Mouse (Mus musculus) hindbrain, postnatal 0 days (tissue): Measurements from ENCODE around the gene Gsto2. TPM values are rescaled to one million over a fixed set of nuclear protein-coding genes. Genes with fewer than 3 reads are reported as not detected.

ENCODE experiments used
- ATAC-seq: fragments of 200-750 bp; cut with Nextera tagmentation; 2 replicates; pipeline ENCODE4 v1.8.0; 2017; ENCODE audit warnings: mild to moderate bottlenecking, moderate TSS enrichment, moderate library complexity
- DNase-seq: peaks from one replicate; pipeline ENCODE4 v3.0.0-alpha.2; 2015; ENCODE audit warnings: low spot score
- H3K27ac ChIP-seq: fragments of 300-500 bp; sonication (generic); 2 replicates; pipeline ENCODE4 v1.5.1; 2014; ENCODE audit warnings: mild to moderate bottlenecking
- H3K27me3 ChIP-seq: fragments of 300-500 bp; sonication (generic); 2 replicates; pipeline ENCODE4 v1.6.1; 2014; ENCODE audit warnings: low read length, mixed read lengths; ENCODE audit not compliant: insufficient read depth
- H3K36me3 ChIP-seq: fragments of 300-500 bp; sonication (generic); 2 replicates; pipeline ENCODE4 v1.6.1; 2014; ENCODE audit warnings: low read length, mixed read lengths; ENCODE audit not compliant: insufficient read depth
- H3K4me1 ChIP-seq: fragments of 300-500 bp; sonication (generic); 2 replicates; pipeline ENCODE4 v1.6.1; 2014; ENCODE audit warnings: antibody characterized with exemption, low read length, mixed read lengths; ENCODE audit not compliant: insufficient read depth
- H3K4me2 ChIP-seq: fragments of 300-500 bp; sonication (generic); 2 replicates; pipeline ENCODE4 v1.6.1; 2014; ENCODE audit warnings: low read depth, mild to moderate bottlenecking, low read length, moderate library complexity, mixed read lengths
- H3K4me3 ChIP-seq: fragments of 300-500 bp; sonication (generic); 2 replicates; pipeline ENCODE4 v1.5.1; 2014; ENCODE audit warnings: low read length
- H3K9ac ChIP-seq: fragments of 300-500 bp; sonication (generic); replicated peaks from 2 replicates; pipeline ENCODE4 v1.6.1; 2014; ENCODE audit warnings: mild to moderate bottlenecking, low read length, moderate library complexity, mixed read lengths
- H3K9me3 ChIP-seq: fragments of 300-500 bp; sonication (generic); 2 replicates; pipeline ENCODE4 v1.6.1; 2016; ENCODE audit warnings: low read length, mixed read lengths
- CTCF ChIP-seq: IDR thresholded peaks from 2 replicates; pipeline ENCODE4 v1.5.1; 2016; ENCODE audit warnings: antibody characterized with exemption, control low read depth, low read depth
- WGBS: fragments of 180-500 bp; shearing (Covaris S2); extraction: QIAGEN DNeasy Blood & Tissue Kit; methylation state at CpG from one replicate; pipeline ENCODE4 v1.1.7; 2014; 5-methylcytosine and 5-hydroxymethylcytosine counted together
- polyA plus RNA-seq: library from polyadenylated mRNA; unstranded; fragments of >200 nt; fragmentation: Nextera tagmentation; extraction: Ambion mirVana; gene quantifications from 2 replicates; pipeline ENCODE4 v1.2.1, GENCODE M21; 2015
- total RNA-seq: library from RNA; depleted of rRNA; stranded (reverse); fragments of >200 nt; gene quantifications from 2 replicates; pipeline ENCODE4 v1.2.3, GENCODE M21; 2014

Gene Gsto2
- total and polyA plus RNA-seq, 2 experiments from 2014 or later: 0.26 to 0.89 TPM

DNA sequence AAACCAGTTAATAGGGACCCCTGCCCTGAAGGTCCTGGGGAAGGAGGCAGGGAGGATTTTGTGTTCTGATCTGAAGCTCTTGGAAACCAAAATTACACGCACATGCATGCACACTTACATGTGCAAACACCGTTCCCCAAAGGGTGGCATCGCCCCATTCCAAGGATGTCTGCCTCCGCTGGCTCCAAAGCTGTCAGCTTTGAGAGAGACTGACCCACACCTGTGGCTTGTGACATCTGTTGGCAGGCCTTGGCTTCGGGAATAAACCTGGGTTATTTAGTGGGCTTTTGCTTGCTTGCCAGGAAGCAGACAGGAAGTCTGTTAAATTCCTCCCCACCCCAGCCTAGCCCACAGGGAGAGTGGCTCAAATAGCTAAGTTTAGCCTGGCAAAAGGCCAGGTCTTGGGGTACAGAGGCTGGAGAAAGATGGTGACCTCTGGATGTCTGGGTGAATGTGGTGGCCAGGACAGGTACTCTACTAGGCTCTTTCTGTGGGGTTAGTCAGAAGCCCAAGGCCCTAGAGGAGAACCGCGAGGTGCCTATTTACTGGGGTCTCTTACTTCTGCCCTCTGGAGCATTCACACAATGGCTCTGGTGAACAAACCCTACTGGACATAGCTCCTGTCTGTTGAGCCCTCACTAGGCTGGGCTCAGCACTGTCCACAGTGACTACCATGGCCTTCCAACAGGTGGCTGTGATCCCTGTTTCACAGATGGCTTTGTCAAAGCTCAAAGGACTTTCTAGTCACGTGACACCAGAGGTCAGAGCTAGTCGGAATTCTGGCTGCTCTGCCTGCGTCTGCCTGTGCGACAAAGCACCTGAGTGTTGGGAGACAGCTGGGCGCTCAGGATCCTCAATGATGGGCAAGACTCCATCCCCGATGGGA is 37.2 kb downstream of the Gsto2 start:
- Histone ChIP-seq H3K4me2 (no peak overlapping the region), H3K9ac (no peak overlapping the region), H3K27me3 (no peaks in the 10 kb centered on the region), H3K4me1 (peaks cover 7% of the 10 kb centered on the region; the same call in 1 of the 2 replicates), H3K4me3 (no peak overlapping the region), H3K9me3 (no peaks in the 10 kb centered on the region), H3K27ac (no peak overlapping the region), H3K36me3 (no peaks in the 10 kb centered on the region)
- peak; percentile 18 for DNase-seq
- 58% methylated on average over 13 of the region's 13 CpGs for WGBS
- ATAC-seq: no peak
- no peak for TF ChIP-seq CTCF

DNA sequence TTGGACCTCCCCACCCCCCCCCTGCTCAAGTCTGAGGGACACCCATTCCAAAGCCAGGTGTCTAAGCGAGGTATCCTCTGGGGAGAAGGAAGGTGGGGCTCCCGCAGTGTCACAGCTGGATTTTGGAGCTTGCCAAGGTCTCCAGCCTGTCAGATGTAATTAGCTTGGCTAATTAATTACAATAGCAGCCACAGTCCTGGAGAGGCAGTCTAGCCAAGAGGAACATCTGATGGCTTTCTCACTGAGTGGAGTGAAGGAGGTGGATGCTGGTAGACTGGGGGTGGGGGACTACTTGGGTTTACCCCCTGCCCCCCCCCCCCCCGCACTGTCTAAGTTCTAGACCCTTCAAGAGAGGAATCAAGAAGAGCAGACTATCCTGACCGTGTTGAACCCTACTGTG is 38.3 kb downstream of the Gsto2 start:
- H3K4me1 ChIP-seq: peaks cover 7% of the 10 kb centered on the region; the same call in 1 of the 2 replicates
- ATAC-seq (peak; percentile 54; the same call in 1 of the 2 replicates), DNase-seq (peak; percentile 42)
- no peaks in the 10 kb centered on the region for H3K36me3 ChIP-seq
- no peaks in the 10 kb centered on the region for H3K27me3 ChIP-seq
- no peaks in the 10 kb centered on the region for H3K9me3 ChIP-seq
- H3K9ac ChIP-seq: no peak overlapping the region
- H3K4me2 ChIP-seq: no peak overlapping the region
- 63% methylated on average over 4 of the region's 4 CpGs for WGBS
- H3K4me3 ChIP-seq: no peak overlapping the region
- TF ChIP-seq CTCF: no peak; the same call in none of the 2 replicates
- H3K27ac ChIP-seq: no peak overlapping the region

DNA sequence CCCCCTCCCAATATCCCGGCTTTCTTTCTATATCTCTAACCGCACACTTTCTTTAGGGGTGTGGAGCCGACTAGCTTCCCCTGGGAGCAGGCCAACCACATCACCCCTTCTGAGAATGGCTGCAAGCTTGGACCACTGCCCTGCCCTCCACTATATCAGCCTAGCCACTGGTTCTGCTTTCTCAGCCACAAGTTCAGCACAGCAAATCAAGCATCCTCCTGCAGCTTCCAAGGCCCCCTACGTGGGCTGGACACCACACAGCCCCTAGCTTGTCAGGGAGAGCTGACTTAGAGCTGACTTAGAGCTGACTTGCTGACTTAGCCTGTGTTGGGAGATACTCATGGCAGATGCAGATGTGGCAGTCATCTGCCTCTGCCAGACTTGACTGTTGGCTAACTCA is 39.7 kb downstream of the Gsto2 start:
- DNase-seq (no peak), ATAC-seq (no peak)
- no peak overlapping the region for H3K4me2 ChIP-seq
- 83% methylated on average over 4 of the region's 4 CpGs for WGBS
- no peaks in the 10 kb centered on the region for H3K27me3 ChIP-seq
- H3K9ac ChIP-seq: no peak overlapping the region
- H3K9me3 ChIP-seq: no peaks in the 10 kb centered on the region
- H3K4me3 ChIP-seq: no peak overlapping the region
- peaks cover 7% of the 10 kb centered on the region; the same call in 1 of the 2 replicates for H3K4me1 ChIP-seq
- H3K27ac ChIP-seq: no peak overlapping the region; the same call in 1 of the 2 replicates
- H3K36me3 ChIP-seq: no peaks in the 10 kb centered on the region
- TF ChIP-seq CTCF: no peak

DNA sequence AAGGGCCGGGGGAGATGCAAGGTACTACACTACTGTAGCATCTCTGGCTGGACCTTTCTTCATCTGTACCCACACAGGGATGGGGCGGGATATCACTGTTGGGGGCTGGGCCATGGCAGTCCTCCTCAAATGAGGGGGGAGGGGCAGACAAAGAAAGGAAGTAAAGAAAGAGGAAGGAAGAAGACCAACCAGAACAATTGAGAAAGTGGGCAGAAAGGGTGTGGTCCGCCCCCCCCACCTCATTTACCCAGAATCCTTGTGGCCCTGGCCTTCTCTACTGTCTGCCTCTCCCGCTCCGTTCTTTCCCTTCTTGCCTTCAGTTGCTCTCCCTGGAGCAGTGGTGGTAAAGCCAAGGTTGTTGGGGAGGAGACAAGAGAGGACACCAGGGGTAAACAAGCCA is 40.3 kb downstream of the Gsto2 start:
- H3K4me1 ChIP-seq: peaks cover 7% of the 10 kb centered on the region; the same call in 1 of the 2 replicates

DNA sequence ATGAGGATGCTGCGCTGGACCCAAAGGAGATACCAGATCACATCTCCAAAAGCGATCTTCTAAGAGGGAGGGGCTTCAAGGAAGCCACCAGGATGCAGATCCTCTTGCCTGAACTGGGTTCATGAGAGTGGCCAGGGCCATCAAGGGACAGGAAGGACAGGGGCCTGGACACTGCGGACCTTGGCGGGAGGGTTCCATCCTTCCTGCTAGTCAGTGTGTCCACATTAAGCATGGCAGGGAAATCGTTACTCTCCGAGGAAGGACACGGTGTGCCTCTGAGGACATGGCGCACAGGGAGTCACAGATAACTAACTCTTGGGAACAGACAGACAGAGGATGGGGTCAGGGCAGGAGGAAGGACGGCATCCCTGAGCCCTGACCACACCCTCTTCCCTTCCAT is 42.3 kb downstream of the Gsto2 start:
- WGBS: 92% methylated on average over 9 of the region's 9 CpGs
- Histone ChIP-seq H3K9me3 (no peaks in the 10 kb centered on the region), H3K4me2 (no peak overlapping the region), H3K27ac (no peak overlapping the region), H3K9ac (no peak overlapping the region), H3K27me3 (no peaks in the 10 kb centered on the region), H3K4me3 (no peak overlapping the region), H3K36me3 (no peaks in the 10 kb centered on the region), H3K4me1 (peaks cover 7% of the 10 kb centered on the region; the same call in 1 of the 2 replicates)
- DNase-seq (no peak), ATAC-seq (no peak)
- TF ChIP-seq CTCF: no peak

More for the DNA sequence above, 40.3 kb downstream of the Gsto2 start:
- WGBS: 91% methylated on average over 5 of the region's 5 CpGs
- DNase-seq (no peak), ATAC-seq (no peak)
- Histone ChIP-seq H3K9ac (no peak overlapping the region), H3K27ac (no peak overlapping the region), H3K4me2 (no peak overlapping the region), H3K4me3 (no peak overlapping the region), H3K36me3 (no peaks in the 10 kb centered on the region), H3K27me3 (no peaks in the 10 kb centered on the region), H3K9me3 (no peaks in the 10 kb centered on the region)
- no peak for TF ChIP-seq CTCF

DNA sequence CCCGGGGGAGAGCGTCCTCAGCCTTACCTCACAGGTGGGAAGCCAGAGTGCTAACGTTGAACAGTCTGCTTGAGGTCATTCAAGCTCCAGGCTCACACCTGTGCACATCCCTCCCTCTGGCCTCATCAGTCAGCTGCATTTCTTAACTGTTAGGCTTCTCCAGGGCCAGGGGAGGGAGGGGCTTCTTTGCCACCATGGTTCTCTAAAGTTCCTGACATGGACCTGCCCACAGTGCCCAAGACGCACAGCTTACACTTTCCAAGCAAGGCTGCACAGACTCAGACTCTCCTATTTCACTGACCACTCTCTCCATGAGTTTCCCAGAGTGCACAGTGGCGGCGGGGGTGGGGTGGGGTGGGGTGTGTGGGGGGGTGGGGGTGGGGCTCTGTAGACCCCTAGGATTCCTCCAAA is 43.6 kb downstream of the Gsto2 start:
- Histone ChIP-seq H3K9ac (no peak overlapping the region), H3K9me3 (no peaks in the 10 kb centered on the region), H3K36me3 (no peaks in the 10 kb centered on the region), H3K27ac (no peak overlapping the region), H3K4me3 (no peak overlapping the region), H3K4me2 (peak overlapping the region; percentile 44), H3K27me3 (no peaks in the 10 kb centered on the region), H3K4me1 (no peaks in the 10 kb centered on the region)
- ATAC-seq (peak; percentile 54), DNase-seq (no peak)
- no peak for TF ChIP-seq CTCF
- WGBS: 24% methylated on average over 6 of the region's 6 CpGs
